Mouse (Mus musculus): ENCODE measurements at regions not wholly inside any gene's neighbourhood (a gene's known extent, or its start where the extent isn't known, plus 50 kb on each side); places are given as distances from the start of the nearest gene placed in this dataset.
A peak's percentile ranks its signal among the peaks of the same experiment; 100 is the strongest.

DNA sequence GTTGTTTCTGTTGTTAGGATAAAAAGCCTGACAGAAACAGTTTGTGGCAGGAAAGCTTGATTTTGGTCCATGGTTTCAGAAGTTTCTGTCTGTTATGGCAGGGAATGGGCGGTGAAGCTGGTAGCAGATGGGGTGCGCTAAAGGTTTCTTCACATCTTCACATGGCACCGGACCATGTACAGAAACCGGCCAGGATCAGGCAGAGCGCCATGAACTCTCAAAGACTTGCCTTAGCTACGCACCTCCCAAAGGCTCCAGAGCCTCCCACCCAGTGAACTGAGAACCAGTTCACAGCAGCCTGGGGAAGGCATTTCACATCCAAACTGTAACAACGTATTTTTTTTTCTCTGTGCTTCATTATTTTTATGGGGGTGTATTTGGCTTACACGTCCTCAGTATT, 86.2 kb upstream of the Rcn1 start:
- no peak for ATAC-seq (ENCODE audit: low FRiP score)
- H3K4me1 ChIP-seq (ENCODE audit: control insufficient read depth, insufficient read depth, low read length), result no peaks in the 10 kb centered on the region
- H3K36me3 ChIP-seq (ENCODE audit: control insufficient read depth, insufficient read depth, low read length), result no peaks in the 10 kb centered on the region
- H3K9me3 ChIP-seq (ENCODE audit: control insufficient read depth, low read length), result no peaks in the 10 kb centered on the region
- 88% methylated on average over 8 of the region's 8 CpGs for WGBS
- H3K4me3 ChIP-seq (ENCODE audit: low read depth, low read length), result no peak overlapping the region
- DNase-seq (ENCODE audit: low spot score, missing footprints), result no peak
- no peak overlapping the region for H3K27ac ChIP-seq (ENCODE audit: low read depth, low read length)
- H3K9ac ChIP-seq (ENCODE audit: low read length), result no peak overlapping the region
- H3K27me3 ChIP-seq (ENCODE audit: control insufficient read depth, insufficient read depth, low read length), result no peaks in the 10 kb centered on the region
- H3K4me2 ChIP-seq, result no peak overlapping the region

DNA sequence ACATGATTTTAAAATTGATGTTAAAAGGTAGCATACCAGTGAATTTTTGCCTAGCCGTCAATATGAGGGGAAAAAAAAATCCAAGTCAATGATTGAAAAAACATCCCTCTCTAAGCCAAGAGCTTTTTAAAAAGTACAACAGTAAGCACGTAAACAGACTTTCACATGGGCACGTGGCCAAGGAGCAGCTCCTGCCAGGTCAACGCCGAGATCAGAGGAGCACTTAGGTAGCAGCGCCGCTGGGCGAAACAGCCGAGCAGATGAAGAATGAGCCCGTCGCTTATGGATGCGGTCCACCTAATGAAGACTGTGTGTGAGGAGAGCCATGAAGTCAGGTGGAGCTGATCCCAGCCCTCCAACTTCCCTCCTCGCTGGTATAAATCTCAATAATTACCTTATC, 96.7 kb upstream of the Rcn1 start:
- DNase-seq (ENCODE audit: low spot score, missing footprints), result no peak
- 89% methylated on average over 13 of the region's 13 CpGs for WGBS
- H3K27ac ChIP-seq (ENCODE audit: low read depth, low read length), result no peak overlapping the region

DNA sequence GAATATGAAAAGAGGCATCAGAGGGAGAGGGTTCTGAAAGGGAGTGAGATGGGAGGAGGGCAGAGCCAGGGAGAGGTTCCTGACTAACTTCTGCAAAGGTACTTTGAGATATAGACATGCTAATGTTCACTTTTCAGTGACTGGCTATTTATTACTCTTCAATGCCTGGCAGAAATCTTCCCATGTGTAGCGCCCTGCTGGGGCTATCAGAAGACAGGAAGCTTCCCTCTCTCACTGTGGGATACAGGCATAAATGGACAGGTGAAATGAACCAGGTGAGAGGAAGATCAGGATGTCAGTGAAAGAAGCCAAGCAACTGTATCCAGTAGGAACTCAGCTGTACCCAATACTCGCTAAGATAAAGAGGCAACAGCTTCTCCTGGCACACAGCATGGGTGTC, 105.1 kb upstream of the Rcn1 start:
- H3K9ac ChIP-seq (ENCODE audit: low read length), result no peak overlapping the region
- no peak overlapping the region for H3K4me2 ChIP-seq
- no peak for ATAC-seq (ENCODE audit: low FRiP score)
- no peaks in the 10 kb centered on the region for H3K9me3 ChIP-seq (ENCODE audit: control insufficient read depth, low read length)
- 78% methylated on average over 2 of the region's 2 CpGs for WGBS
- H3K36me3 ChIP-seq (ENCODE audit: control insufficient read depth, insufficient read depth, low read length), result no peaks in the 10 kb centered on the region
- no peak overlapping the region for H3K4me3 ChIP-seq (ENCODE audit: low read depth, low read length)
- peak; percentile 53 for DNase-seq (ENCODE audit: low spot score, missing footprints)
- no peak overlapping the region for H3K27ac ChIP-seq (ENCODE audit: low read depth, low read length)
- H3K4me1 ChIP-seq (ENCODE audit: control insufficient read depth, insufficient read depth, low read length), result no peaks in the 10 kb centered on the region
- H3K27me3 ChIP-seq (ENCODE audit: control insufficient read depth, insufficient read depth, low read length), result no peaks in the 10 kb centered on the region

More for the DNA sequence above, 96.7 kb upstream of the Rcn1 start:
- no peak for ATAC-seq (ENCODE audit: low FRiP score)
- Histone ChIP-seq H3K9me3 (ENCODE audit: control insufficient read depth, low read length) (no peaks in the 10 kb centered on the region), H3K4me2 (no peak overlapping the region), H3K4me1 (ENCODE audit: control insufficient read depth, insufficient read depth, low read length) (no peaks in the 10 kb centered on the region), H3K9ac (ENCODE audit: low read length) (no peak overlapping the region), H3K36me3 (ENCODE audit: control insufficient read depth, insufficient read depth, low read length) (no peaks in the 10 kb centered on the region), H3K27me3 (ENCODE audit: control insufficient read depth, insufficient read depth, low read length) (no peaks in the 10 kb centered on the region), H3K4me3 (ENCODE audit: low read depth, low read length) (no peak overlapping the region)

DNA sequence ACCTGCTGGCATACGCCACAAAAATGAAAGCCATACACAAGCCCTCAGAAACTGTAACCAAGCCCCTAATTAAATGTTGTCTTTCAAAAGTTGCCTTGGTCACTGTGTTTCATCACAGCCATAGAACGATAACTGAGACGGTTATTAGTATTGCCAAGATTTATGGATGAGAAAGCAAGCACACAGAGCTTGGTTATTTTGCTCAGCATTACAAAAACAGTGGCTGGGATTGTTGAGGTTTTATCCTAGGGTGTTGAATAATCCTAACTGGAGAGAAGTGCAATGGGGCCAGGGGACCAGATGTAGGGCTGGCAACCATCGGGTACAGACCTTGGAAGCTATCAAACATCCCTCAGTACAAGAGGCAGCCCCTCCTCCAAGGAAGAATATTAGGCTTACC, 106.4 kb upstream of the Rcn1 start:
- no peak overlapping the region for H3K4me2 ChIP-seq
- no peak for ATAC-seq (ENCODE audit: low FRiP score)
- DNase-seq (ENCODE audit: low spot score, missing footprints), result peak; percentile 78
- H3K27ac ChIP-seq (ENCODE audit: low read depth, low read length), result no peak overlapping the region
- H3K27me3 ChIP-seq (ENCODE audit: control insufficient read depth, insufficient read depth, low read length), result peaks cover 1% of the 10 kb centered on the region; the same call in 1 of the 2 replicates
- H3K4me3 ChIP-seq (ENCODE audit: low read depth, low read length), result no peak overlapping the region
- H3K9me3 ChIP-seq (ENCODE audit: control insufficient read depth, low read length), result no peaks in the 10 kb centered on the region
- no peak overlapping the region for H3K9ac ChIP-seq (ENCODE audit: low read length)
- 92% methylated on average over 4 of the region's 4 CpGs for WGBS
- H3K4me1 ChIP-seq (ENCODE audit: control insufficient read depth, insufficient read depth, low read length), result no peaks in the 10 kb centered on the region
- H3K36me3 ChIP-seq (ENCODE audit: control insufficient read depth, insufficient read depth, low read length), result no peaks in the 10 kb centered on the region

DNA sequence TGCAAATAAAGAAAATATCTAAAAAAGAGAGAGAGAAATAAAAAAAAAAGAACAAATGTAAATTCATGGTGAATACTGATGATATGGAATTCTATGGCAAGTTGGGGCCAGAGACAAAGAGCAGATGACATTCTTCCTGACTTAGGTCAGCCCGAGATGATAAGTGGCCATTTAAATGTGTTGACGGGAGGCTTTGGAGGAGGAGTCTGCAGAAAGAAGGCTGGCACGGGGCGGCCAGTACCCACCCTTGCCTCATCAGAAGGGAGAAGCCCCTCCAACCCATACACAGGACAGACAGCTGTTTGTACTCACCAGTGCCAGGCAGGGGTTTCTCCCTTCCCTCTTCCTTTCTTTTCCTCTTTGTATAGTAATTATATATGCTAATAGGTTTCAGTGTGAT, 108.0 kb upstream of the Rcn1 start:
- Histone ChIP-seq H3K9me3 (ENCODE audit: control insufficient read depth, low read length) (no peaks in the 10 kb centered on the region), H3K4me3 (ENCODE audit: low read depth, low read length) (no peak overlapping the region), H3K36me3 (ENCODE audit: control insufficient read depth, insufficient read depth, low read length) (no peaks in the 10 kb centered on the region), H3K4me2 (no peak overlapping the region), H3K4me1 (ENCODE audit: control insufficient read depth, insufficient read depth, low read length) (no peaks in the 10 kb centered on the region), H3K27me3 (ENCODE audit: control insufficient read depth, insufficient read depth, low read length) (peaks cover 2% of the 10 kb centered on the region; the same call in 1 of the 2 replicates), H3K27ac (ENCODE audit: low read depth, low read length) (no peak overlapping the region), H3K9ac (ENCODE audit: low read length) (no peak overlapping the region)
- no peak for ATAC-seq (ENCODE audit: low FRiP score)
- DNase-seq (ENCODE audit: low spot score, missing footprints), result no peak
- WGBS, result 75% methylated on average over 4 of the region's 4 CpGs

DNA sequence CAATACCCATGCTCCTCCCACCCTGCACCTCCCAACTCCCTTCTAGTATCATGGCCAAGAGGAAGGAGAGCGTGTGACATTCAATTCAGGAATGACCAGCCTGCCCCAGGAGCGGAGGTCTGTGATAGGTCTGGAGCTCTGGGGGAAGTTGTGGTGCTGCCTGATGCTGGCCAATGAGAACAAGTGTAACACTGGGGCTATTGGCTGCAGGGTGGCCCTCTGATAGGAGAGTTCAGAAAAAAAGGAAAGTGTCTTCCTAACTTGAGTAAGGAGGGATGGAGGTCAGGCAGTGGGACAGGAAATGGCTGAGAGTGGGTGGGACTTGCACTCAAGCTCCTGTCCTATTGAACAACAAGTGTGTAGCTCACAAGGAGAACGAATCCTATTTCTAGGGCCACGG, 111.7 kb upstream of the Rcn1 start:
- no peak overlapping the region for H3K4me3 ChIP-seq (ENCODE audit: low read depth, low read length)
- no peak overlapping the region for H3K27ac ChIP-seq (ENCODE audit: low read depth, low read length)
- no peak for ATAC-seq (ENCODE audit: low FRiP score)
- H3K4me2 ChIP-seq, result no peak overlapping the region
- no peaks in the 10 kb centered on the region for H3K36me3 ChIP-seq (ENCODE audit: control insufficient read depth, insufficient read depth, low read length)
- no peaks in the 10 kb centered on the region for H3K9me3 ChIP-seq (ENCODE audit: control insufficient read depth, low read length)
- no peaks in the 10 kb centered on the region for H3K4me1 ChIP-seq (ENCODE audit: control insufficient read depth, insufficient read depth, low read length)
- DNase-seq (ENCODE audit: low spot score, missing footprints), result no peak
- no peak overlapping the region for H3K9ac ChIP-seq (ENCODE audit: low read length)
- peaks cover 2% of the 10 kb centered on the region; the same call in 1 of the 2 replicates for H3K27me3 ChIP-seq (ENCODE audit: control insufficient read depth, insufficient read depth, low read length)
- WGBS, result 93% methylated on average over 4 of the region's 4 CpGs

DNA sequence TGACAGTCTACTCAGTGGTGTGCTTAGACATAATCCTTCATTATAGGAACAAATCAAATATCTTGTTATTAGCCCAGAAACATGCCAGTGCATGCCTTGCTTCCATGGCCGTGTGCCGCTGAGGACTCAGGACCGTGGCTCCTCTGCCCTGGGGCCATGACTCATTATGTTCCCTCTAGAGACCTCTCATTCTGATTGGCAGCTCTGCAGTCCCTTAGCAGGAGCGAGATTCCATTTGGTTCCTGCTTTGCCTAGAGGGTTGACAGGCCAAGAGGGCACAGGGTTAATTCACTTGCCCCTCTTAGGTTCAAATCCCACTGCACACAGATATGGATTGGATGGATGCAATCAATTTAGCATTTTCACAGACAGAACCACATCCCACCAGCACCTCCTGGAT, 112.6 kb upstream of the Rcn1 start:
- Histone ChIP-seq H3K9ac (ENCODE audit: low read length) (no peak overlapping the region), H3K27me3 (ENCODE audit: control insufficient read depth, insufficient read depth, low read length) (peaks cover 2% of the 10 kb centered on the region; the same call in 1 of the 2 replicates), H3K4me2 (no peak overlapping the region), H3K9me3 (ENCODE audit: control insufficient read depth, low read length) (no peaks in the 10 kb centered on the region), H3K4me3 (ENCODE audit: low read depth, low read length) (no peak overlapping the region), H3K36me3 (ENCODE audit: control insufficient read depth, insufficient read depth, low read length) (no peaks in the 10 kb centered on the region), H3K27ac (ENCODE audit: low read depth, low read length) (no peak overlapping the region), H3K4me1 (ENCODE audit: control insufficient read depth, insufficient read depth, low read length) (peaks cover 7% of the 10 kb centered on the region)
- DNase-seq (ENCODE audit: low spot score, missing footprints) (no peak), ATAC-seq (ENCODE audit: low FRiP score) (peak; percentile 65)
- WGBS, result 72% methylated on average over 4 of the region's 4 CpGs

DNA sequence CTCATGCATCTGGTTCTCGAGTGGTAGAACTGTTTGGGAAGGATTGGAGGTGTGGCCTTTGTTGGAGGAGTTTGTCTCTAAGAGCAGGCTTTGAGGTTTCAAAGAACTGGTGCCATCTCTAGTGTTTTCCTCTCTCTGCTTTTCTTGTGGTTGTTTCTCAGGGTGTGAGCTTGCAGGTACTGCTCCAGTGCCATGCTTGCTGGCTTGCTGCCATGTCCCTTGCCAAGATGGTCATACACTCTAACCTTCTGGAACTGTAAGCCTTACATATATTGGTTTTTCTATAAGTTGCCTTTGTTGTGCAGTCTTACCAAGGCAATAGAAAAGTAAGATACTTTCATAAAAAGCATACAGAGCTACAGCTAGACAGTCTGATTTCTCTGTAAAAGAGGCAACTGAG, 115.1 kb upstream of the Rcn1 start:
- Histone ChIP-seq H3K36me3 (ENCODE audit: control insufficient read depth, insufficient read depth, low read length) (no peaks in the 10 kb centered on the region), H3K4me2 (no peak overlapping the region), H3K4me1 (ENCODE audit: control insufficient read depth, insufficient read depth, low read length) (peaks cover 10% of the 10 kb centered on the region), H3K9ac (ENCODE audit: low read length) (no peak overlapping the region), H3K9me3 (ENCODE audit: control insufficient read depth, low read length) (no peaks in the 10 kb centered on the region), H3K4me3 (ENCODE audit: low read depth, low read length) (no peak overlapping the region), H3K27ac (ENCODE audit: low read depth, low read length) (no peak overlapping the region), H3K27me3 (ENCODE audit: control insufficient read depth, insufficient read depth, low read length) (peaks cover 11% of the 10 kb centered on the region)
- 81% methylated on average over 1 of the region's 1 CpGs for WGBS
- ATAC-seq (ENCODE audit: low FRiP score), result no peak
- DNase-seq (ENCODE audit: low spot score, missing footprints), result no peak

DNA sequence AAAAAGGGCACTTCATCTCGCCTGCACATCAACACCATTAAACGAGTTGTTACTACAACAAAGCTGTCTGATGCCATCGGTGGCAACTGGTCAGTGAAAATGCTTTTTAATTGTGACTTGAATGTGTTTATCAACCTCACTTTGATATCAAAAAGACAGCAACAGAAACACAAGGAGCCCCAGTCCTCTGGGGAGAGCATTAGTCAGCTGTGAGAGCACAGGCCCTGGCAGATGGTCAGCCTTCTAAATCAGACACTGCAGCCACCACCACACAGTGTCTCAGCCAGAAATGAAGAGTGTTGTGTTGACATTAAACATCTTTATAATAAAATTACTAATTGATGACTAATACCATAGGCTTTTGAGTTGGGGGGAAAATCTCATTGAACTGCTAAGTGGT, 115.8 kb upstream of the Rcn1 start:
- H3K9ac ChIP-seq (ENCODE audit: low read length), result no peak overlapping the region
- H3K9me3 ChIP-seq (ENCODE audit: control insufficient read depth, low read length), result no peaks in the 10 kb centered on the region
- H3K27ac ChIP-seq (ENCODE audit: low read depth, low read length), result no peak overlapping the region
- ATAC-seq (ENCODE audit: low FRiP score), result no peak
- WGBS, result 63% methylated on average over 3 of the region's 3 CpGs
- H3K4me3 ChIP-seq (ENCODE audit: low read depth, low read length), result no peak overlapping the region
- peaks cover 10% of the 10 kb centered on the region for H3K4me1 ChIP-seq (ENCODE audit: control insufficient read depth, insufficient read depth, low read length)
- H3K36me3 ChIP-seq (ENCODE audit: control insufficient read depth, insufficient read depth, low read length), result no peaks in the 10 kb centered on the region
- peaks cover 12% of the 10 kb centered on the region for H3K27me3 ChIP-seq (ENCODE audit: control insufficient read depth, insufficient read depth, low read length)
- no peak overlapping the region for H3K4me2 ChIP-seq
- DNase-seq (ENCODE audit: low spot score, missing footprints), result no peak

DNA sequence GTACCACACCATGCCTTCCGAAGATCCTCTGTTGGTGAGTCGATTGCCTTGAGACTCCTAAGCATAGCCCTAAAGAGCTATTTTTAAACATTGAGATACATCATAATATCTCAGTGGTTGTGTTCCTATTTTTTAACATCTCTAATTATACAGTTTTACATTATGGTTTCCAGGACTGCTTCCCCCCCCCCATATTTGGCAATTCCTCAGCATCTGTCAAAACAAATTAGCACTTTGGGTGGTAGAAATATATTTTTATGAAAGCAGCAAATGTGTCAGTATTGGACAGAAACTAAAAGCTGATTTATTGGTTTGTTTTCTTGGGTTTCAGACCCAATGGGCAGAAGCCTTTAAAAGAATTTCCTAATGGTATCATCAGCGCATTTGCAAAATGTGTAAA, 116.2 kb upstream of the Rcn1 start:
- H3K4me3 ChIP-seq (ENCODE audit: low read depth, low read length), result no peak overlapping the region
- H3K4me2 ChIP-seq, result no peak overlapping the region
- H3K27ac ChIP-seq (ENCODE audit: low read depth, low read length), result no peak overlapping the region
- no peak overlapping the region for H3K9ac ChIP-seq (ENCODE audit: low read length)
- WGBS, result 94% methylated on average over 3 of the region's 3 CpGs
- peaks cover 10% of the 10 kb centered on the region for H3K4me1 ChIP-seq (ENCODE audit: control insufficient read depth, insufficient read depth, low read length)
- DNase-seq (ENCODE audit: low spot score, missing footprints) (no peak), ATAC-seq (ENCODE audit: low FRiP score) (no peak)
- H3K36me3 ChIP-seq (ENCODE audit: control insufficient read depth, insufficient read depth, low read length), result no peaks in the 10 kb centered on the region
- H3K9me3 ChIP-seq (ENCODE audit: control insufficient read depth, low read length), result no peaks in the 10 kb centered on the region
- peaks cover 12% of the 10 kb centered on the region for H3K27me3 ChIP-seq (ENCODE audit: control insufficient read depth, insufficient read depth, low read length)

Measured in midbrain, embryonic 11.5 days (tissue).